Comparison of ENCODE assay signal across 21 mouse cellular contexts in genomic region chr19:30302281-30302680, GRCm38 (mm10).
A peak's percentile ranks its signal among the peaks of the same experiment; 100 is the strongest.
DNase-seq lines count a peak whose midpoint lies in the region; ATAC-seq and TF ChIP-seq lines count a peak whose summit lies in the region.
"Had no signal": no experiment of that assay in that cellular context is flagged by ENCODE, and none has a peak within 500 bp of the region (broad histone marks: within the 10 kb centered on the region; RNA-seq: fewer than 3 reads in every experiment).

No protein-coding gene starts in this region.

- no peak for ATAC-seq in hindbrain, postnatal 0 days
- ATAC-seq in kidney, embryonic 14.5 days (ENCODE audit: low FRiP score, low TSS enrichment): no peak
- ATAC-seq in midbrain, embryonic 11.5 days (ENCODE audit: low FRiP score): no peak
- ATAC-seq in midbrain, embryonic 15.5 days (replicated peaks): no peak
- ATAC-seq: forebrain, embryonic 13.5 days had no signal

- no peaks in the 10 kb centered on the region for H3K27me3 ChIP-seq in hindbrain, postnatal 0 days (ENCODE audit: insufficient read depth, low read length)
- H3K27me3 ChIP-seq in hindbrain, embryonic 10.5 days (ENCODE audit: insufficient read depth, poor library complexity, severe bottlenecking): no peaks in the 10 kb centered on the region
- no peaks in the 10 kb centered on the region for H3K27me3 ChIP-seq in kidney, embryonic 14.5 days (ENCODE audit: control insufficient read depth, insufficient read depth, low read length)
- H3K27me3 ChIP-seq in midbrain, embryonic 11.5 days (ENCODE audit: control insufficient read depth, insufficient read depth, low read length): no peaks in the 10 kb centered on the region
- no peaks in the 10 kb centered on the region for H3K27me3 ChIP-seq in midbrain, embryonic 15.5 days (replicated peaks)
- H3K27me3 ChIP-seq: forebrain, embryonic 13.5 days; midbrain, embryonic 12.5 days; neural tube, embryonic 15.5 days had no signal

- no peak overlapping the region for H3K4me3 ChIP-seq in hindbrain, postnatal 0 days (ENCODE audit: low read length)
- H3K4me3 ChIP-seq in hindbrain, embryonic 10.5 days: no peak overlapping the region
- no peak overlapping the region for H3K4me3 ChIP-seq in kidney, embryonic 14.5 days (ENCODE audit: low read length)
- H3K4me3 ChIP-seq in midbrain, embryonic 11.5 days (ENCODE audit: low read depth, low read length): no peak overlapping the region
- no peak overlapping the region for H3K4me3 ChIP-seq in midbrain, embryonic 15.5 days
- H3K4me3 ChIP-seq: forebrain, embryonic 13.5 days; left cerebral cortex, adult 2 months; midbrain, embryonic 12.5 days; neural tube, embryonic 15.5 days had no signal

- DNase-seq in hindbrain, postnatal 0 days (ENCODE audit: low spot score): peak; percentile 23
- no peak for DNase-seq in hindbrain, embryonic 10.5 days (ENCODE audit: low spot score)
- DNase-seq in kidney, postnatal 14 days: peak; percentile 13
- DNase-seq in midbrain, embryonic 11.5 days (ENCODE audit: low spot score, missing footprints): peak; percentile 72
- peak; percentile 73 for DNase-seq in MN1 (ENCODE audit: low spot score)
- no peak for DNase-seq in natural killer cell, adult 2 months (ENCODE audit: low spot score in 2 of 2)
- DNase-seq: adrenal gland, postnatal 14 days; B cell, adult 2 months; cerebellum, adult 2 months; cerebellum, postnatal 25 days; embryo, embryonic 11 days; heart, postnatal 10 days; thymus, adult 2 months had no signal

- WGBS in hindbrain, postnatal 0 days: 76% methylated on average over 4 of the region's 4 CpGs
- 80% methylated on average over 4 of the region's 4 CpGs for WGBS in hindbrain, embryonic 10.5 days
- WGBS in kidney, embryonic 14.5 days: 72% methylated on average over 4 of the region's 4 CpGs
- WGBS in midbrain, embryonic 11.5 days: 78% methylated on average over 4 of the region's 4 CpGs
- WGBS in midbrain, embryonic 15.5 days: 88% methylated on average over 4 of the region's 4 CpGs

- H3K9ac ChIP-seq in hindbrain, postnatal 0 days (replicated peaks; ENCODE audit: low read length): no peak overlapping the region
- no peak overlapping the region for H3K9ac ChIP-seq in kidney, embryonic 14.5 days (ENCODE audit: low read depth, low read length)
- H3K9ac ChIP-seq in midbrain, embryonic 11.5 days (ENCODE audit: low read length): no peak overlapping the region
- H3K9ac ChIP-seq in midbrain, embryonic 15.5 days: no peak overlapping the region
- H3K9ac ChIP-seq: forebrain, embryonic 13.5 days; liver, embryonic 14.5 days; midbrain, embryonic 12.5 days; neural tube, embryonic 15.5 days had no signal

- H3K36me3 ChIP-seq in hindbrain, postnatal 0 days (ENCODE audit: insufficient read depth, low read length): no peaks in the 10 kb centered on the region
- no peaks in the 10 kb centered on the region for H3K36me3 ChIP-seq in hindbrain, embryonic 10.5 days
- no peaks in the 10 kb centered on the region for H3K36me3 ChIP-seq in kidney, embryonic 14.5 days (ENCODE audit: control insufficient read depth, insufficient read depth, low read length)
- no peaks in the 10 kb centered on the region for H3K36me3 ChIP-seq in midbrain, embryonic 11.5 days (ENCODE audit: control insufficient read depth, insufficient read depth, low read length)
- no peaks in the 10 kb centered on the region for H3K36me3 ChIP-seq in midbrain, embryonic 15.5 days (replicated peaks)
- H3K36me3 ChIP-seq: midbrain, embryonic 12.5 days; neural tube, embryonic 15.5 days had no signal

- no peak overlapping the region for H3K27ac ChIP-seq in hindbrain, postnatal 0 days
- H3K27ac ChIP-seq in hindbrain, embryonic 10.5 days: no peak overlapping the region
- no peak overlapping the region for H3K27ac ChIP-seq in kidney, embryonic 14.5 days (ENCODE audit: low read depth, low read length)
- no peak overlapping the region for H3K27ac ChIP-seq in midbrain, embryonic 11.5 days (ENCODE audit: low read depth, low read length)
- no peak overlapping the region for H3K27ac ChIP-seq in midbrain, embryonic 15.5 days
- H3K27ac ChIP-seq: forebrain, embryonic 13.5 days; left cerebral cortex, adult 2 months; liver, embryonic 14.5 days; midbrain, embryonic 12.5 days; neural tube, embryonic 15.5 days had no signal

- no peak overlapping the region for H3K4me2 ChIP-seq in hindbrain, postnatal 0 days (ENCODE audit: low read depth, low read length)
- no peak overlapping the region for H3K4me2 ChIP-seq in kidney, embryonic 14.5 days (replicated peaks; ENCODE audit: low read depth, low read length)
- no peak overlapping the region for H3K4me2 ChIP-seq in midbrain, embryonic 11.5 days
- H3K4me2 ChIP-seq in midbrain, embryonic 15.5 days: no peak overlapping the region
- H3K4me2 ChIP-seq: forebrain, embryonic 13.5 days; heart, embryonic 11.5 days; midbrain, embryonic 12.5 days; neural tube, embryonic 15.5 days had no signal

- peak; percentile 38 for TF ChIP-seq CTCF in hindbrain, postnatal 0 days (IDR thresholded peaks at IDR 0.05; ENCODE audit: low read depth)

- no peaks in the 10 kb centered on the region for H3K4me1 ChIP-seq in hindbrain, postnatal 0 days (ENCODE audit: insufficient read depth, low read length)
- no peaks in the 10 kb centered on the region for H3K4me1 ChIP-seq in hindbrain, embryonic 10.5 days (replicated peaks)
- peaks cover 3% of the 10 kb centered on the region; the same call in 1 of the 2 replicates for H3K4me1 ChIP-seq in kidney, embryonic 14.5 days (ENCODE audit: control insufficient read depth, insufficient read depth, low read length)
- H3K4me1 ChIP-seq in midbrain, embryonic 11.5 days (ENCODE audit: control insufficient read depth, insufficient read depth, low read length): no peaks in the 10 kb centered on the region
- H3K4me1 ChIP-seq in midbrain, embryonic 15.5 days: no peaks in the 10 kb centered on the region
- H3K4me1 ChIP-seq: forebrain, embryonic 13.5 days; midbrain, embryonic 12.5 days had no signal

- H3K9me3 ChIP-seq in hindbrain, postnatal 0 days (ENCODE audit: low read length): no peaks in the 10 kb centered on the region
- H3K9me3 ChIP-seq in hindbrain, embryonic 10.5 days: no peaks in the 10 kb centered on the region
- H3K9me3 ChIP-seq in kidney, embryonic 14.5 days (ENCODE audit: control insufficient read depth, low read length): no peaks in the 10 kb centered on the region
- no peaks in the 10 kb centered on the region for H3K9me3 ChIP-seq in midbrain, embryonic 11.5 days (ENCODE audit: control insufficient read depth, low read length)
- H3K9me3 ChIP-seq in midbrain, embryonic 15.5 days: no peaks in the 10 kb centered on the region
- H3K9me3 ChIP-seq: forebrain, embryonic 13.5 days; midbrain, embryonic 12.5 days; neural tube, embryonic 15.5 days had no signal

Comparison
In these comparisons a context has a peak if more than half of its experiments do, and no peak if none do; other contexts are left out.
1. DNase-seq: peak in hindbrain, postnatal 0 days (single experiment), kidney, postnatal 14 days (single experiment), midbrain, embryonic 11.5 days (single experiment) and MN1 (single experiment); none in hindbrain, embryonic 10.5 days (single experiment) and natural killer cell, adult 2 months (0 of 2).